Mouse (Mus musculus): ENCODE measurements at regions not wholly inside any gene's neighbourhood (a gene's known extent, or its start where the extent isn't known, plus 50 kb on each side); places are given as distances from the start of the nearest gene placed in this dataset.

DNA sequence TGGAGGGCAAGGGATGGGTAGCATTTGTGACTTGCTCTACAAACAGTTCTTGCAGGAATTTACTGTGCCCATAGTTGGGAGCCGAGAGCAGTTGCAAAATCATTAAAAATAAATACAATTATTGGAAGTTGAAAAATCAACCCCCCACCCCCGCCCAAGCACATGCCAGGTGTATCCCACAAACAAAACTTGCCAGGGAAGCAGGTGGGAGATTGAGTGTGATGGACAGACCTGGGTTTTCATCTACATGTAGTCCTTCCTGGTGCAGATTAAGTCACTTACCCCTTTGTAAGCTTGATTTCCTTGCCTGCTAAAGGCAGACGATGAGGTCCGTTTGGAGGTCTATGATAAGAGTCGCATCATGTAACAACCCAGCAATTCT is 280.3 kb downstream of the Insig2 start:
- TF ChIP-seq POLR2A (IDR thresholded peaks at IDR 0.05; ENCODE audit: control insufficient read depth, low read depth, low read length) (no peak), CTCF (IDR thresholded peaks at IDR 0.05; ENCODE audit: control insufficient read depth, insufficient read depth, insufficient replicate concordance, low read depth, low read length) (no peak)
